Mouse (Mus musculus): Measurements from ENCODE around the gene Mapk8ip2.

DNA sequence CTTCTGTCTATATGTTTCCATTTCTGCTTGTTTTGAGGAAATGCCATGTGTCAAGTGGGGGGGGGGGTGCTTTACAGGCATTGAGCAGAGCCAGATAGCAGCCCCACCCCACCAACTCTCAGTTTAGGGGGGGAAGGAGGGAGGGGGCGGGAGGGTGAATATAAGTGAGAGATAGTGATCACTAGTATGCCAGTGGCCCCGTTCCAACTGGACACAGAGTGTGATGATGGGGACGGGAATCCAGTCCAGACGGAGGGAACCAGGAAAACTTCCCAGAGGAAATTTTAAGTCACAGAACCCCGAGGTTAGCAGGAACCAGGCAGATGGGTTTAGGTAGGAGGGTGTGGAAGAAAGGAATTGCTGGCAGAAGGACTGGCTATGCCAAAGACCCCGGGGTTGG lies 1.9 kb downstream of the Mapk8ip2 start:
- TF ChIP-seq GATA1 (IDR thresholded peaks at IDR 0.05; ENCODE audit: borderline replicate concordance, low read length) (no peak), FLI1 (IDR thresholded peaks at IDR 0.05; ENCODE audit: low read length) (no peak)

All from megakaryocyte, embryonic 14.5 days (primary cell).